Mouse (Mus musculus) neural tube, embryonic 14.5 days (tissue): Measurements from ENCODE around the gene Dzank1. TPM values are rescaled to one million over a fixed set of nuclear protein-coding genes. Genes with fewer than 3 reads are reported as not detected.
A peak's percentile ranks its signal among the peaks of the same experiment; 100 is the strongest.

Experiments
- ATAC-seq: fragments of 200-750 bp; cut with Nextera tagmentation; 2 replicates; pipeline ENCODE4 v1.8.0; 2017; ENCODE audit warnings: low read depth, mild to moderate bottlenecking, moderate TSS enrichment, moderate library complexity
- H3K27ac ChIP-seq: fragments of 300-500 bp; sonication (generic); 2 replicates; pipeline ENCODE4 v1.5.1; 2014; ENCODE audit warnings: low read depth, mild to moderate bottlenecking, control low read depth, low read length, moderate library complexity, mixed read lengths
- H3K27me3 ChIP-seq: fragments of 300-500 bp; sonication (generic); 2 replicates; pipeline ENCODE4 v1.6.1; 2014; ENCODE audit warnings: low read length; ENCODE audit not compliant: control insufficient read depth, insufficient read depth
- H3K36me3 ChIP-seq: fragments of 300-500 bp; sonication (generic); 2 replicates; pipeline ENCODE4 v1.6.1; 2014; ENCODE audit warnings: low read length, mixed read lengths; ENCODE audit not compliant: control insufficient read depth, insufficient read depth
- H3K4me1 ChIP-seq: fragments of 300-500 bp; sonication (generic); 2 replicates; pipeline ENCODE4 v1.6.1; 2014; ENCODE audit warnings: low read length; ENCODE audit not compliant: control insufficient read depth, insufficient read depth
- H3K4me2 ChIP-seq: fragments of 300-500 bp; sonication (generic); 2 replicates; pipeline ENCODE4 v1.6.1; 2014; ENCODE audit warnings: mild to moderate bottlenecking, low read depth, low read length, control low read depth
- H3K4me3 ChIP-seq: fragments of 300-500 bp; sonication (generic); 2 replicates; pipeline ENCODE4 v1.5.1; 2014; ENCODE audit warnings: low read depth, low read length, control low read depth, mixed read lengths
- H3K9ac ChIP-seq: fragments of 300-500 bp; sonication (generic); replicated peaks from 2 replicates; pipeline ENCODE4 v1.6.1; 2014; ENCODE audit warnings: low read depth, mild to moderate bottlenecking, control low read depth, low read length, mixed read lengths
- H3K9me3 ChIP-seq: fragments of 300-500 bp; sonication (generic); 2 replicates; pipeline ENCODE4 v1.6.1; 2016; ENCODE audit warnings: low read length; ENCODE audit not compliant: control insufficient read depth
- WGBS: fragments of 180-500 bp; shearing (Covaris S2); extraction: QIAGEN DNeasy Blood & Tissue Kit; methylation state at CpG from one replicate; pipeline ENCODE4 v1.1.7; 2014; 5-methylcytosine and 5-hydroxymethylcytosine counted together
- polyA plus RNA-seq: library from polyadenylated mRNA; unstranded; fragments of >200 nt; fragmentation: Nextera tagmentation; extraction: Ambion mirVana; gene quantifications from 2 replicates; pipeline ENCODE4 v1.2.1, GENCODE M21; 2014

Dzank1 gene
- polyA plus RNA-seq, 1 experiment from 2014 or later = 23.9 TPM

- Histone ChIP-seq H3K27ac (peak overlapping the region; percentile 74; the same call in 1 of the 2 replicates), H3K27me3 (no peaks in the 10 kb centered on the region), H3K4me1 (0 out of 2 replicates have a peak, but pooled peaks cover 2% of the 10 kb centered on the region), H3K36me3 (no peaks in the 10 kb centered on the region), H3K4me2 (peak overlapping the region; percentile 51), H3K4me3 (peak overlapping the region; percentile 46), H3K9ac (peak overlapping the region; percentile 59), H3K9me3 (no peaks in the 10 kb centered on the region)
- WGBS = 7% methylated on average over 25 of the region's 25 CpGs
- peak; percentile 99 for ATAC-seq
Observed at GRCm38 (mm10) chr2:144458975-144459754, 68.0 kb downstream of the Dzank1 start.

GRCm38 (mm10) chr2:144458355-144458754, 68.9 kb downstream of the Dzank1 start:
- peak overlapping the region; percentile 51 for H3K4me2 ChIP-seq
- no peaks in the 10 kb centered on the region for H3K9me3 ChIP-seq
- H3K9ac ChIP-seq = no peak overlapping the region
- WGBS = 70% methylated on average over 6 of the region's 6 CpGs
- peak; percentile 19; the same call in 1 of the 2 replicates for ATAC-seq
- 0 out of 2 replicates have a peak, but pooled peaks cover 2% of the 10 kb centered on the region for H3K4me1 ChIP-seq
- peak overlapping the region; percentile 46 for H3K4me3 ChIP-seq
- H3K27me3 ChIP-seq = no peaks in the 10 kb centered on the region
- peak overlapping the region; percentile 74; the same call in 1 of the 2 replicates for H3K27ac ChIP-seq
- no peaks in the 10 kb centered on the region for H3K36me3 ChIP-seq

- peak; percentile 82; the same call in 1 of the 2 replicates for ATAC-seq
Observed at GRCm38 (mm10) chr2:144452364-144453008, 74.7 kb downstream of the Dzank1 start.

GRCm38 (mm10) chr2:144450378-144450777, 76.8 kb downstream of the Dzank1 start:
- Histone ChIP-seq H3K4me2 (no peak overlapping the region), H3K9me3 (no peaks in the 10 kb centered on the region), H3K4me3 (no peak overlapping the region), H3K4me1 (no peaks in the 10 kb centered on the region), H3K27me3 (no peaks in the 10 kb centered on the region), H3K36me3 (no peaks in the 10 kb centered on the region), H3K9ac (no peak overlapping the region), H3K27ac (no peak overlapping the region)
- no peak for ATAC-seq
- 78% methylated on average over 2 of the region's 2 CpGs for WGBS

More at GRCm38 (mm10) chr2:144452364-144453008, 74.7 kb downstream of the Dzank1 start:
- Histone ChIP-seq H3K27me3 (no peaks in the 10 kb centered on the region), H3K4me2 (no peak overlapping the region), H3K9ac (no peak overlapping the region), H3K36me3 (no peaks in the 10 kb centered on the region), H3K4me3 (no peak overlapping the region), H3K4me1 (no peaks in the 10 kb centered on the region), H3K27ac (no peak overlapping the region), H3K9me3 (no peaks in the 10 kb centered on the region)
- 16% methylated on average over 8 of the region's 8 CpGs for WGBS

- ATAC-seq = no peak
Observed at GRCm38 (mm10) chr2:144446360-144446999, 80.7 kb downstream of the Dzank1 start.

GRCm38 (mm10) chr2:144441386-144441915, 85.8 kb downstream of the Dzank1 start:
- no peak overlapping the region for H3K4me2 ChIP-seq
- no peak overlapping the region for H3K9ac ChIP-seq
- no peak overlapping the region for H3K4me3 ChIP-seq
- no peak for ATAC-seq
- 82% methylated on average over 11 of the region's 11 CpGs for WGBS
- no peaks in the 10 kb centered on the region for H3K36me3 ChIP-seq
- no peaks in the 10 kb centered on the region for H3K27me3 ChIP-seq
- no peaks in the 10 kb centered on the region for H3K4me1 ChIP-seq
- no peak overlapping the region for H3K27ac ChIP-seq
- H3K9me3 ChIP-seq = no peaks in the 10 kb centered on the region

More at GRCm38 (mm10) chr2:144446360-144446999, 80.7 kb downstream of the Dzank1 start:
- Histone ChIP-seq H3K27me3 (no peaks in the 10 kb centered on the region), H3K9me3 (no peaks in the 10 kb centered on the region), H3K27ac (no peak overlapping the region), H3K4me3 (no peak overlapping the region), H3K9ac (no peak overlapping the region), H3K36me3 (no peaks in the 10 kb centered on the region), H3K4me2 (no peak overlapping the region), H3K4me1 (no peaks in the 10 kb centered on the region)
- WGBS = 79% methylated on average over 7 of the region's 7 CpGs

GRCm38 (mm10) chr2:144439191-144439700, 88.0 kb downstream of the Dzank1 start:
- Histone ChIP-seq H3K27me3 (no peaks in the 10 kb centered on the region), H3K9me3 (no peaks in the 10 kb centered on the region), H3K9ac (no peak overlapping the region), H3K4me2 (no peak overlapping the region), H3K27ac (no peak overlapping the region), H3K4me3 (no peak overlapping the region), H3K4me1 (no peaks in the 10 kb centered on the region), H3K36me3 (no peaks in the 10 kb centered on the region)
- 85% methylated on average over 3 of the region's 3 CpGs for WGBS
- ATAC-seq = no peak

GRCm38 (mm10) chr2:144438424-144438823, 88.8 kb downstream of the Dzank1 start:
- 58% methylated on average over 4 of the region's 4 CpGs for WGBS
- ATAC-seq = no peak
- H3K27ac ChIP-seq = no peak overlapping the region
- no peak overlapping the region for H3K4me2 ChIP-seq
- H3K9ac ChIP-seq = no peak overlapping the region
- no peak overlapping the region for H3K4me3 ChIP-seq
- no peaks in the 10 kb centered on the region for H3K36me3 ChIP-seq
- H3K9me3 ChIP-seq = no peaks in the 10 kb centered on the region
- no peaks in the 10 kb centered on the region for H3K4me1 ChIP-seq
- H3K27me3 ChIP-seq = no peaks in the 10 kb centered on the region
